ENCODE assay signal across 23 mouse cellular contexts in the genomic region with DNA sequence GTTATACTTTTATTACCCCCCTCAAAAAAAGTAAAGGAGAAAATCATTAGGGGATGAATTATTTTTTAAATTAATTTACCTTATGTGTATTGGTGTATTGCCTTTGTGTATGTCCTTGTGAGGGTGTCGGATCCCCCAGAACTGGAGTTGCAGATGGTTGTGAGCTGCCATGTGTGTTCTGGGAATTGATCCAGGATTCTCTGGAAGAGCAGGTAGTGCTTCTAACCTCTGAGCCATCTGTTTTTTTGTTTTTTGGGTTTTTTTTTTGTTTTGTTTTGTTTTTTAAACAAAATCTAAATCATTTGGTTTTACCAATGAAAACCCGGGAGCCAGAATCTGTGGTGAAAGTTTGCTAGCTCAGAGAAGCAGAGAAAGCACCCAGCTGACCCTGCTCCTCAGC. TPM values are rescaled to one million over a fixed set of nuclear protein-coding genes. Genes with fewer than 3 reads are reported as not detected.
A peak's percentile ranks its signal among the peaks of the same experiment; 100 is the strongest.
DNase-seq lines count a peak whose midpoint lies in the region; ATAC-seq and TF ChIP-seq lines count a peak whose summit lies in the region.
"Had no signal": no experiment of that assay in that cellular context is flagged by ENCODE, and none has a peak within 500 bp of the region (broad histone marks: within the 10 kb centered on the region; RNA-seq: fewer than 3 reads in every experiment).

No protein-coding gene starts in this region.

- H3K36me3 ChIP-seq in hindbrain, postnatal 0 days (ENCODE audit: insufficient read depth, low read length), result no peaks in the 10 kb centered on the region
- H3K36me3 ChIP-seq in hindbrain, embryonic 16.5 days (ENCODE audit: control insufficient read depth, insufficient read depth, low read length), result no peaks in the 10 kb centered on the region
- H3K36me3 ChIP-seq: embryonic facial prominence, embryonic 13.5 days; heart, embryonic 13.5 days; hindbrain, embryonic 12.5 days; kidney, embryonic 15.5 days; liver, embryonic 15.5 days had no signal

- H3K27ac ChIP-seq in hindbrain, postnatal 0 days, result no peak overlapping the region
- H3K27ac ChIP-seq in hindbrain, embryonic 16.5 days (ENCODE audit: low read depth, low read length), result no peak overlapping the region
- H3K27ac ChIP-seq: embryonic facial prominence, embryonic 13.5 days; hindbrain, embryonic 12.5 days; stomach, postnatal 0 days had no signal

- H3K27me3 ChIP-seq in hindbrain, postnatal 0 days (ENCODE audit: insufficient read depth, low read length), result no peaks in the 10 kb centered on the region
- no peaks in the 10 kb centered on the region for H3K27me3 ChIP-seq in hindbrain, embryonic 16.5 days (replicated peaks; ENCODE audit: control insufficient read depth, insufficient read depth, low read length)
- H3K27me3 ChIP-seq: embryonic facial prominence, embryonic 13.5 days; forebrain, embryonic 13.5 days; heart, embryonic 13.5 days; hindbrain, embryonic 12.5 days; kidney, embryonic 15.5 days; liver, embryonic 15.5 days had no signal

- no peak overlapping the region for H3K9ac ChIP-seq in hindbrain, postnatal 0 days (replicated peaks; ENCODE audit: low read length)
- H3K9ac ChIP-seq in hindbrain, embryonic 16.5 days (ENCODE audit: low read depth, low read length), result no peak overlapping the region
- H3K9ac ChIP-seq: embryonic facial prominence, embryonic 13.5 days; forebrain, embryonic 13.5 days; heart, embryonic 13.5 days; hindbrain, embryonic 12.5 days; kidney, embryonic 15.5 days; liver, embryonic 15.5 days had no signal

- ATAC-seq in hindbrain, postnatal 0 days, result no peak
- ATAC-seq in hindbrain, embryonic 16.5 days, result no peak
- ATAC-seq: activated CD4-positive, CD25-positive, alpha-beta regulatory T cell, adult 4 months; forebrain, embryonic 13.5 days; intestine, embryonic 16.5 days; lung, postnatal 0 days had no signal

- peak; percentile 51 for DNase-seq in hindbrain, postnatal 0 days (ENCODE audit: low spot score)
- peak; percentile 95 for DNase-seq in brain, adult 2 months (ENCODE audit: low read depth, low spot score)
- DNase-seq in cerebellum, adult 18-20 months, result peak; percentile 47 to 65
- peak; percentile 35 to 55 for DNase-seq in cerebellum, postnatal 14 days
- DNase-seq in kidney, postnatal 4 days, result no peak
- DNase-seq in heart, postnatal 10 days, result no peak
- DNase-seq: adrenal gland, adult 8-10 months; embryo, embryonic 11 days; gastrocnemius, postnatal 14 days; right cerebral cortex, postnatal 14 days had no signal

- no peak for TF ChIP-seq CTCF in hindbrain, postnatal 0 days (IDR thresholded peaks at IDR 0.05; ENCODE audit: low read depth)

- H3K4me1 ChIP-seq in hindbrain, postnatal 0 days (ENCODE audit: insufficient read depth, low read length), result no peaks in the 10 kb centered on the region
- no peaks in the 10 kb centered on the region for H3K4me1 ChIP-seq in hindbrain, embryonic 16.5 days (ENCODE audit: control insufficient read depth, insufficient read depth, low read depth, low read length)
- H3K4me1 ChIP-seq: embryonic facial prominence, embryonic 13.5 days; forebrain, embryonic 13.5 days; hindbrain, embryonic 12.5 days had no signal

- intact Hi-C loops in heart, postnatal 10 days (cut with DNase I), result no loop called here

- WGBS in hindbrain, postnatal 0 days, result 47% methylated on average over 2 of the region's 2 CpGs
- WGBS in hindbrain, embryonic 16.5 days, result 65% methylated on average over 2 of the region's 2 CpGs

- no peaks in the 10 kb centered on the region for H3K9me3 ChIP-seq in hindbrain, postnatal 0 days (ENCODE audit: low read length)
- H3K9me3 ChIP-seq in hindbrain, embryonic 16.5 days (ENCODE audit: control insufficient read depth, low read length), result no peaks in the 10 kb centered on the region
- H3K9me3 ChIP-seq: embryonic facial prominence, embryonic 13.5 days; forebrain, embryonic 13.5 days; heart, embryonic 13.5 days; hindbrain, embryonic 12.5 days; kidney, embryonic 15.5 days; liver, embryonic 15.5 days had no signal

- no peak overlapping the region for H3K4me3 ChIP-seq in hindbrain, postnatal 0 days (ENCODE audit: low read length)
- no peak overlapping the region for H3K4me3 ChIP-seq in hindbrain, embryonic 16.5 days (ENCODE audit: low read length)
- H3K4me3 ChIP-seq: embryonic facial prominence, embryonic 13.5 days; erythroblast, embryonic 14.5 days; forebrain, embryonic 13.5 days; hindbrain, embryonic 12.5 days; kidney, embryonic 15.5 days had no signal

- no peak overlapping the region for H3K4me2 ChIP-seq in hindbrain, postnatal 0 days (ENCODE audit: low read depth, low read length)
- no peak overlapping the region for H3K4me2 ChIP-seq in hindbrain, embryonic 16.5 days (ENCODE audit: low read length)
- H3K4me2 ChIP-seq: embryonic facial prominence, embryonic 13.5 days; forebrain, embryonic 13.5 days; hindbrain, embryonic 12.5 days; midbrain, embryonic 11.5 days had no signal

RNA-seq across cellular contexts. Expression of gene Efcab2, which starts 1.8 kb away (rescaled TPM):
- 2.5 and 2.9 TPM in 2 replicates for total RNA-seq in hindbrain, postnatal 0 days (2014; rRNA removed)
- 12.7 and 14.0 TPM in 2 replicates for polyA plus RNA-seq in hindbrain, postnatal 0 days (2015; fragmentation: Nextera tagmentation; extraction: Ambion mirVana)
- 12.4 and 13.3 TPM in 2 replicates for polyA plus RNA-seq in hindbrain, embryonic 16.5 days (2015; fragmentation: Nextera tagmentation; extraction: Ambion mirVana)
- total RNA-seq in heart, postnatal 10 days (2021), result 10 to 100 TPM; 25.3 to 27.8 TPM

Comparison
In these comparisons a context has a peak if more than half of its experiments do, and no peak if none do; other contexts are left out.
1. DNase-seq: peak in hindbrain, postnatal 0 days (single experiment), brain, adult 2 months (single experiment), cerebellum, adult 18-20 months (2 of 2) and cerebellum, postnatal 14 days (2 of 2); none in kidney, postnatal 4 days (0 of 2) and heart, postnatal 10 days (0 of 2).